Mouse (Mus musculus) cerebellum, adult 2 months (tissue): Measurements from ENCODE around the gene Atp6v1b1.

Experiments used
- CTCF ChIP-seq: fragments of 200-500 bp; IDR thresholded peaks from 2 replicates; pipeline ENCODE4 v1.5.1; 2011; ENCODE audit warnings: low read depth, mild to moderate bottlenecking, control low read depth, low read length, moderate library complexity, borderline replicate concordance; ENCODE audit not compliant: insufficient read depth
- POLR2A ChIP-seq: fragments of 200-500 bp; IDR thresholded peaks from 2 replicates; pipeline ENCODE4 v1.6.1; 2011; ENCODE audit warnings: low read length, control low read depth, borderline replicate concordance; ENCODE audit not compliant: insufficient read depth

- TF ChIP-seq POLR2A (no peak), CTCF (peak; percentile 67)
These were observed 36.2 kb downstream of the Atp6v1b1 start for GRCm38 (mm10) chr6:83779026-83779425.
